Mouse (Mus musculus): Measurements from ENCODE around the gene Hoxa10. TPM values are rescaled to one million over a fixed set of nuclear protein-coding genes. Genes with fewer than 3 reads are reported as not detected.
A peak's percentile ranks its signal among the peaks of the same experiment; 100 is the strongest.

Hoxa10 gene
- polyA plus RNA-seq, 1 experiment = not detected

DNA sequence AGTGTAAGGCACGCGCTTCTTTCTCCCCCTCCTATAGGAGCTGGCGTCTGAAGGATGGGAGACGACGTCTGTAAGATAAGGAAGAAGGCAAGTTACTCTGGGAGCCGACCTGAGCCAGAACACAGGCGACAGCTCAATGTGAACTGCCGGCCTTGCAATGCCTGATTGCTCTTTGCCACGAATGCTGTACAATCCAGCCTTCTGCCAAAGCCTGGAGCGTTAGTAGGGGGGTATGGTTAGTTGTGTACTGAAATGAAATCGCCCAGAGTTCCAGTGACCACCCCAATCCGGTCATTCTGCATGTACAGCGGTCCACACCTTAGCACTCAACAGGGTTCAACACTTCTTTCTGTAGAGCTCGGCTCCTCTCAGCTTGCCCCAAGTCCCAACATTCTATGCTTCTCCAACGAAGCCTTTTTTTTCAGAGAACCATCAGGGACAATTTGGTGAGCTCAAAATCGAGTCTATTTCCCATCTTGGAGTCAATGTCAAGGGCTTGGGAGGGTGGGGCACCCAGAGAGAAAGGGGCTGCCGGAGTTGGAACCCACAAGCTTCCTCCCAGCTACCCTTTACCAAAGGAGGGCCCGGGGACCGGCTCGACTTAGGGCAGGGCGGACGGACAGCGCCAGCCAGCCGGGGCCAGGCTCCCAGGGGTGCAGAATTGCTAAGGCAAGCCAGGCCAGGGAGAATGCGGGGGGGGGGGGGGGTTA is 18.6 kb upstream of the Hoxa10 start:
- Histone ChIP-seq H3K4me3 (ENCODE audit: insufficient read depth, low read depth, low read length) (no peak overlapping the region), H3K4me1 (ENCODE audit: control insufficient read depth, insufficient read depth, low read length) (no peaks in the 10 kb centered on the region), H3K27ac (ENCODE audit: insufficient read depth, low read depth, low read length) (no peak overlapping the region)
- WGBS = 2% methylated on average over 25 of the region's 25 CpGs
- TF ChIP-seq CTCF (IDR thresholded peaks at IDR 0.05; ENCODE audit: insufficient read depth, low read depth, low read length) = no peak
- TF ChIP-seq POLR2A (IDR thresholded peaks at IDR 0.05; ENCODE audit: insufficient read depth, low read depth, low read length) = no peak

DNA sequence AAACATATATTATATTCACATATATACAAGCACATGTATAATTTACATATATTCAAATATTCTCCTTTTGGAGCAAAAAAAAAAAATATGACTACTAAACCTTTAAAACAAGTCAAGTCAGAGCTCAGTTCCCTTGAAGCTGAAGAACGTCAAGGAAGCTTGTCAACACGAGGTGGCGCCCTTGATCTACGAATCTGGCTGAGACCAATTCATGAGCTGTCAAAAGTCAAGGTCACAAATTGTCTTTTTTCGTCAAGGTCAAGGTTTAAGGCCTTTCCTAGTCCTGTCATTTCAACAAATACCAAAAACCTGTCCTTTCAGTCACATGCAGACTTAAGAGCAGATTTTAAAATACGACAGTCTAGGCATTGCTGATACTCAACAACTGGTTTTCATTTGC is 16.3 kb upstream of the Hoxa10 start:
- Histone ChIP-seq H3K27ac (ENCODE audit: insufficient read depth, low read depth, low read length) (no peak overlapping the region), H3K4me1 (ENCODE audit: control insufficient read depth, insufficient read depth, low read length) (no peaks in the 10 kb centered on the region), H3K4me3 (ENCODE audit: insufficient read depth, low read depth, low read length) (no peak overlapping the region)
- TF ChIP-seq POLR2A (IDR thresholded peaks at IDR 0.05; ENCODE audit: insufficient read depth, low read depth, low read length) = no peak
- TF ChIP-seq CTCF (IDR thresholded peaks at IDR 0.05; ENCODE audit: insufficient read depth, low read depth, low read length) = 0 out of 2 replicates have a peak, but pooled peaks have one; percentile 17
- 2% methylated on average over 6 of the region's 6 CpGs for WGBS

DNA sequence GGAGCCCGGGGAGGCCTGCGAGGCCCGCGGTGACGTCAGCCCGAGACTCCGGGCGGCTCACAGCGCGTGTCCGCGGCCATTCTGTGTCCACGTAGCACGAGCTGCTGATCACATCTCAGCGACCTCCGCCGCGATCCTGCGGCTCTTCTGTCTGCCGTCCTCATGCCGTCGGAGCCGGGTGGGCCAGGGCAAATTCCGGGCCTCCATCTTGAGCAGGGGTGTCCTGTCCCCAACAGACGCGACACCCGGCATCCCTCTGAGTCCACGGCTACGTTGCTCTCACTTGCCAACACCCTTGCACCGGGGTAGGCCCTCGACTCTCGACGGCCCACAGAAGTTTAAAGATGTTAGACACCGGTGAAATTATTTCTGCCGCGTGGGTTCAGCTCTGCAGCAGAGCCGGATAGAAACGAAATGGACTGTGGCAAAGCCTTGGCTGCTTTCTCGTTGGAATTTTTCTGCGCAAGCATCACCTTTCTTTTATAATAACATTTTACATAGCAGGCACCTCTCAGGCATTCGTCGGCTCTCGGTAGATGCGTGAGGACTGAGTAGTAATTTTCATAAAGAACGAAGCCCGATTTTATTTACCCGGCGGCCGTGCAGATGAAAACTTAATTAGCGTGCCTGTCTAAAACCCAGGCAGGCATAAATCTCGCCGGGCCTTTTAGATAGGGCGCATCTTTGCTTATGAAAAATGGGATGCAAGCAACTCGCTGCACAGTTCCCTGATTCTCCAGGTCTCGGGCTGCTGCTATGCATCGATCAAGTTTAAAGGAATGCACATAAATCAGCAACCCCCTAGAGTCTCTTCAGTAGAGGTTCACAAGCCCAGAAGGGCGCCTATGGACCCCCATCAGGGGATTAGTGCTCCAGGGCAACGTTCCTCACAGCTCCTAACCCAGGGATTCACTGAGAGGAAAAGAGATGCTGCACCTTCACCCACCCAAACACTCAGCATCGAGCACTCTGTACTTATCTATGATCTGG is 13.2 kb upstream of the Hoxa10 start:
- no peak overlapping the region for H3K27ac ChIP-seq (ENCODE audit: insufficient read depth, low read depth, low read length)
- WGBS = 2% methylated on average over 59 of the region's 59 CpGs
- H3K4me1 ChIP-seq (ENCODE audit: control insufficient read depth, insufficient read depth, low read length) = no peaks in the 10 kb centered on the region
- H3K4me3 ChIP-seq (ENCODE audit: insufficient read depth, low read depth, low read length) = no peak overlapping the region
- no peak for TF ChIP-seq POLR2A (IDR thresholded peaks at IDR 0.05; ENCODE audit: insufficient read depth, low read depth, low read length)
- no peak for TF ChIP-seq CTCF (IDR thresholded peaks at IDR 0.05; ENCODE audit: insufficient read depth, low read depth, low read length)

DNA sequence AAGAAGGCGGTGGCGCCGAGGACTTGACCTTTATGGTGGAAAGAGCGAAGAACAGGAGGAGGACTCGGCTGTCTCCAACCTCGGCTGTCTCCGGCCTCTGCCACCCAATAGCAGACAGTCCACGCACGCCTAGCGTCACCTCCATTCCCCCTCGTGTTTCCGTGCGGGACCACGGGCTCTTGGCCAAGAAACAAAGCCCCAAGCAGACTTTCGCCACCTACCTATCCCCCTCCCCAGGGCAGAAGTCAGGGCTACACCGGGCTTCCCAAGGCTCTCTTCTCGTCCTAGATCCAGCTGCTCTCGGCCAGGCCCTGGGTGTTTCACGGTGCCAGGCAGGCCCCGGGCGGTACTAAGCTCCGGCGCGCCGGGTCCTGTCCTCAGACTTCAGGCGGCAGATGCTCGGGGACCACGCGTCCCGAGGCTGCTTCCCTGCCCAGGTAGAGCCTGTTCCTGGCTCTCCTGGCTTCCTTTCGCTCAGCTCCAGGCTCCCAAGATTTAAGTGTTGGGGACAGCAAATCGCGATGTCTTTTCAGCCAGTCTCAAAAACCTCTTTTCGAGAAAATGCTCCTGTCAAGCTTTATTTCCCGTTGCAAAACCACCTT is 12.2 kb upstream of the Hoxa10 start:
- Histone ChIP-seq H3K27ac (ENCODE audit: insufficient read depth, low read depth, low read length) (no peak overlapping the region), H3K4me3 (ENCODE audit: insufficient read depth, low read depth, low read length) (no peak overlapping the region), H3K4me1 (ENCODE audit: control insufficient read depth, insufficient read depth, low read length) (no peaks in the 10 kb centered on the region)
- TF ChIP-seq CTCF (IDR thresholded peaks at IDR 0.05; ENCODE audit: insufficient read depth, low read depth, low read length) = no peak
- TF ChIP-seq POLR2A (IDR thresholded peaks at IDR 0.05; ENCODE audit: insufficient read depth, low read depth, low read length) = no peak
- 2% methylated on average over 35 of the region's 35 CpGs for WGBS

DNA sequence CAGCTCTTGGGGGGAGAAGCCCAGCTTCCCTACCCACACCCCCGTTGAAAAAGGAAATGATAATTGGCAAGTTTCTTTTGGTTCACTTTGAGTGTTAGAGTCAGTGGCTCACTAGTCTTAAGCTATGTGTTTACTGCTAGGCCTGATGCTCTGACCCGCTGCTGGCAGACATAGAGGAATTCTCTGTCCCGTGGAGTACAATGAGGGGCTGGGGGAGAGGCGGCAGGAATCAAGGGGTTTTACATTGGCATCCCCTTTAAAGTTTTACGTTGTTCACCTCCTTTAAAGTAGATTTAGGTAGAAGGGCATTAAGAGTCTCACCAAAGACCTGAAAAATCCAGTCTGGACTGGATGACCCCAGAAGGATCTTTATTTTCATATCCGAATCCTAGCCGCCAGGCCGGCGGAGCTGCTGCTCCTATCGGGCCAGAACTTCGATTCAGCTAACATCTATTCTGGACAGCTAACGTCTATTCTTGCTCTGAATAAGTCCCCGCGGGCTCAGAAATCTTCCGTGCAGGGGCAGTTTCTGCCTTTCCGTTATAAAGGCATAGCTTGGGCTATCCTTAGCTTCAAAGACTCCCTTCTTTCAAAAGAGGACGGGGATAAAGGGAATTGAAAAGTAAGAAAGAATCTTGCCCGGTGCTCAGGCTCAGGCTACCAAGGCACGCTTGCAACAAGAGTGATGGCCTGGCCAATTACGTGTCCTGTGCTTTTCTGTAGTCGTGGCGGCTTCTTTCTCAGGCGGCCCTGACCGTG is 11.5 kb upstream of the Hoxa10 start:
- 5% methylated on average over 24 of the region's 24 CpGs for WGBS
- H3K4me1 ChIP-seq (ENCODE audit: control insufficient read depth, insufficient read depth, low read length) = no peaks in the 10 kb centered on the region
- H3K27ac ChIP-seq (ENCODE audit: insufficient read depth, low read depth, low read length) = no peak overlapping the region
- no peak overlapping the region for H3K4me3 ChIP-seq (ENCODE audit: insufficient read depth, low read depth, low read length)
- TF ChIP-seq POLR2A (IDR thresholded peaks at IDR 0.05; ENCODE audit: insufficient read depth, low read depth, low read length) (no peak), CTCF (IDR thresholded peaks at IDR 0.05; ENCODE audit: insufficient read depth, low read depth, low read length) (no peak)

DNA sequence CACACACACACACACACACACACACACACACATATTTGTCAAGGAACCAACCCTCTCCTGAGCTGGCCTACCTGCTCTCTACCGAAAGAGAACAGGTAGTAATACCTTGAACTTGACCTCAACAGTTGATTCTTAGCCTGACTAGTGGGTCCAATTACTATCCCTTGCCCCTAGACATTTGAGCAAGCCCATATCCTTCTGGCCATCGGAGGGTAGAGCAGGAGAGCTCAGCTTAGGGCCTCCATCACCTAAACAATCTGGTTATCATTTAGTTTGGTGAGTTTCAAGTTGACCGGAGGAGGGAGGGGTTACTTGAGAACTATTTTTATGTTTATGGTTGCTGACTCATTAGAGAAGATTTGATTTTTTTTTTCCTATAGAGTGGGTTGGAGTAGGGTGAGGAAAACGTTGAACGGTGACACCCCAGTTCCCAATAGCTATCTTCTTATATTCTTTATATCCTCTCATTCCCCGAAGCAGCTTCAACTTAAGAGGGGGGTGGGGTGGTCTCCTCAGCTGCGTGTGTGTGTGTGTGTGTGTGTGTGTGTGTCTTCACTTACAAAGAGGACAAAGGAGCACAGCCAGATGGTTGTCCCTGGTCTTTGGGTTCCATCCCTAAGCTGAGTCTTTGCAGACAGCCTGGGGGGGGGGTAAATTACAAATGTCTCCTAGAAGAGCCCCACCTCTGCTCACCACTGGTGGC is 10.7 kb upstream of the Hoxa10 start:
- 11% methylated on average over 7 of the region's 7 CpGs for WGBS
- Histone ChIP-seq H3K27ac (ENCODE audit: insufficient read depth, low read depth, low read length) (no peak overlapping the region), H3K4me1 (ENCODE audit: control insufficient read depth, insufficient read depth, low read length) (no peaks in the 10 kb centered on the region), H3K4me3 (ENCODE audit: insufficient read depth, low read depth, low read length) (no peak overlapping the region)
- no peak for TF ChIP-seq CTCF (IDR thresholded peaks at IDR 0.05; ENCODE audit: insufficient read depth, low read depth, low read length)
- no peak for TF ChIP-seq POLR2A (IDR thresholded peaks at IDR 0.05; ENCODE audit: insufficient read depth, low read depth, low read length)

DNA sequence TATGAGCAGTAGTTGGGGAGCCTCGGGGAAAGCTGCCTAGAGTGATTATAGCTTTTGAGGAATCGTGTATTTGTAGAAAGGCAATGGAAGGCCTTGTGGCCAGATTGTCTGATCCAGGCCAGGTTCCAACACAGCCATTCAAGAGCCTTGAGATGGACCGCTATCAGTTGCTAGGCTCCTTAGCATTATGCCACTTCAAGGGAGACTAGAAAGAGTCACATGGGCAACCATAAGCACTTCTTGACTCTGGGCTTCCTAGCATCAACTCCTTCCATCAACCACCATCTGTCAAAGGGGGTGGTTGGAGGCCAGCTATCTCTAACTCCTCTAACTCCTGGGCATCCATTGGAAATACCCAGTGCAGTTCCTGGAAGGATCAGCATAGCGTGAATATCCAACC is 9.2 kb upstream of the Hoxa10 start:
- Histone ChIP-seq H3K4me1 (ENCODE audit: control insufficient read depth, insufficient read depth, low read length) (no peaks in the 10 kb centered on the region), H3K27ac (ENCODE audit: insufficient read depth, low read depth, low read length) (no peak overlapping the region), H3K4me3 (ENCODE audit: insufficient read depth, low read depth, low read length) (no peak overlapping the region)
- WGBS = 4% methylated on average over 4 of the region's 4 CpGs
- no peak for TF ChIP-seq CTCF (IDR thresholded peaks at IDR 0.05; ENCODE audit: insufficient read depth, low read depth, low read length)
- TF ChIP-seq POLR2A (IDR thresholded peaks at IDR 0.05; ENCODE audit: insufficient read depth, low read depth, low read length) = no peak

DNA sequence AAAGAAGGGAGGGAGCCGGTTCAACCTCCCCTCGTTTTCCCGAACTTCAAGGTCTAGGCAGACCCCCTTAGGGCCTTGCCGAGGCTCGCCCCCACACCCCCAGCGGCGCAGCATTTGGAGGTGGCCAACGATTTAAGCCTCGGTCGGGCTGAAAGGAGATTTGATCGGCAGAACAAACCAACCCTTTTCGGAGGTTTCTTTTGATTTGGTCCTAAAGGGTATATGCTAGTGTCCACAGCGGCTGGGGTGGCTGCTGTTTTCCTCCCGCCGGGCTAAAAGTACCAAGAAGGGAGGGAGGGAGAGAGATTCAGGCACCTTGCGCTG is 8.7 kb upstream of the Hoxa10 start:
- Histone ChIP-seq H3K4me1 (ENCODE audit: control insufficient read depth, insufficient read depth, low read length) (no peaks in the 10 kb centered on the region), H3K4me3 (ENCODE audit: insufficient read depth, low read depth, low read length) (no peak overlapping the region), H3K27ac (ENCODE audit: insufficient read depth, low read depth, low read length) (no peak overlapping the region)
- 2% methylated on average over 16 of the region's 16 CpGs for WGBS
- TF ChIP-seq CTCF (IDR thresholded peaks at IDR 0.05; ENCODE audit: insufficient read depth, low read depth, low read length) (no peak), POLR2A (IDR thresholded peaks at IDR 0.05; ENCODE audit: insufficient read depth, low read depth, low read length) (no peak)

Measured in olfactory bulb, adult 2 months (tissue).